Mouse (Mus musculus) adrenal gland, postnatal 36 days (tissue): ENCODE data around the gene RPS10-NUDT3. TPM values are rescaled to one million over a fixed set of nuclear protein-coding genes. Genes with fewer than 3 reads are reported as not detected.

ENCODE experiments used
- DNase-seq, 2 experiments: peaks; one replicate each; pipeline ENCODE4 v3.0.0; 2021; ENCODE audit warnings: mixed read lengths in 1 of 2
- total RNA-seq, 2 experiments: library from RNA; stranded (reverse); gene quantifications; 2 replicates each; pipeline ENCODE4 v1.2.3; 2021

The RPS10-NUDT3 gene
- total RNA-seq, 2 experiments from 2014 or later: not detected

DNA sequence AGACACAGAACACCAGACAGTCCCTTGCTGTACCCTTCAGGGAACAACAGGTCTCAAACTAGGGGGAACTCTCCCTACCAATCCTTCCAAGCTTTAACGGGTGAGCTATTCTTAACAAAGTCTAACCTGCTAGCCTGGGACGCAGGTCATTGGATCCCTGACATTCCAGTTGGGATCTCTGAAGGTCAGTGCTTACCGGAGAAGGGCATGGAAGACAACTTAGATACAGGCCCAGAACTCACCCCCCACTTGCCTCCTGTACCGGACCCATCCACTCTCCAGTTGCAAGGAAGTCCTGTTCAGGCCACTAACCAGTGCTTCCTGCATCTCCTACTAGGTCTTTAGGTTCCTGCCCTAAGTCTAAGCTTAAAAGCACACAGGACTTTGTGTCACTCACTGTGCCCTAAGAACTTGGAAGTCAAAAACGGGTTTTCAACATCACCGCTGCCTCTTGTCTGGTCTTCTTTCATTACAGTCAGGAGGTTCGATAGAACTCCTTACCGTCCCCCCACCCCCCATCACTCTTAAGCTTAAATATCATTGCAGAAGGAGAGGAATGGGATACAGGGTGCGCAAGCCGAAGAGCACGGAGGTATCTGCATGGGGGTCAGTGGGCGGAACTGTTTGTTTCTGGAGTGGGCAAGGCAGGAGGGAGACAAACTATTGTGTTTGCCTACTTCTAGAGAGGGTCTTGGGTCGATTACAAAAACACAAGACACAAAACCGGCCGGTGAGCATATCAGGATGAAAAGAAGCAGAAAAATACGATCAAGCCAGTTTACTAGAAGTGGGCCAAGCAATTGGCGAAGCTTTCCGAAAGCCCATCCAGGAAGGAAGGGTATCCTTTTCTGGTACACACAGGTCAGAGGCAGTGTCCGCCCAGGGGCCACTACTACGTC, 80.7 kb downstream of the RPS10-NUDT3 start:
- no peak for DNase-seq

DNA sequence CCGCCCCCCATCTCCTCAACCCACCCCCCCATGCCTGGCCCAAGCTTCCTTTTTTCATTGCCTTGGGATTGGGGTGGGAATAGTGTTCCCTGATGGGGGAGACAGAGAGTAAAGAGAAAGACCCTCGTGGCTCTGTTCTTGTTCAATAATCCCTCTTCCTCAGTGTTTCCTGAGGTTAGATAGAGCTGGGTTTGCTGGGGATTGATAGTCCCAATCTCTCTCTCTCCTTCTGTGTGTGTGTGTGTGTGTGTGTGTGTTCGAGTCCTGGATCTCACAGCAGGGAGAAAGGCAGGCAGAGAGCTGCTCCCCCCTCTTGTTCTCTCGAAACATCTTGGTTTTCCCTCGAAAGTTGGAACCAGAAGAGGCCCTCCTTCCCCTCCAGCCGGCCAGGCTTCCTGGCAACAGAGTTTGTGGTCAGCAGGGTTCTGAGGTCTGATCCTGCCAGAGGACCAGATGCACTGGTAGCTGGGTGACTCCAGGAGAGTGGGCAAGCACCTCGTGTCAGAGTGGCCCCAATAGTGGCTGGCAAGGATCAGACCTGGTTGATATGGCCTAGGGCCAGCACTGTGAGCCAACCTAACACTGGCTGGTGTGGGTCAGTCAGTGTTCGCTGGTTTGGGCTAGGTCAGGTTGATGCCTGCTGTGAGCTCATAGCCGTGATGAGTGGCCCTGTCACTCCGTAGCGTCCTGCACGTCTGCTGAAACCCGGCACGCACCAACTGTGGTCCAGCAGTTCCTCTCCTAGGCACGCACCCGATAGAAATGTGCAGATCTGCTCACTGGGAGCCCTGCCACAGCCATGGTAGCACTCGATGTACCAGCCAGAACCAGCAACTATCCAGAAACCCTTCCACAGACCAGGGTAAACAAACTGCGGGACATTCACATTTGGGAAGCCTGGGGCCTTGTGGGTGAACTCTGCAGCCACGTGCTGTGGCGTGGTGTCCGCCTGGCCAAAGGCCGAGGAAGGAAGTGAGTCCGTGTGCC, 82.5 kb downstream of the RPS10-NUDT3 start:
- no peak for DNase-seq

DNA sequence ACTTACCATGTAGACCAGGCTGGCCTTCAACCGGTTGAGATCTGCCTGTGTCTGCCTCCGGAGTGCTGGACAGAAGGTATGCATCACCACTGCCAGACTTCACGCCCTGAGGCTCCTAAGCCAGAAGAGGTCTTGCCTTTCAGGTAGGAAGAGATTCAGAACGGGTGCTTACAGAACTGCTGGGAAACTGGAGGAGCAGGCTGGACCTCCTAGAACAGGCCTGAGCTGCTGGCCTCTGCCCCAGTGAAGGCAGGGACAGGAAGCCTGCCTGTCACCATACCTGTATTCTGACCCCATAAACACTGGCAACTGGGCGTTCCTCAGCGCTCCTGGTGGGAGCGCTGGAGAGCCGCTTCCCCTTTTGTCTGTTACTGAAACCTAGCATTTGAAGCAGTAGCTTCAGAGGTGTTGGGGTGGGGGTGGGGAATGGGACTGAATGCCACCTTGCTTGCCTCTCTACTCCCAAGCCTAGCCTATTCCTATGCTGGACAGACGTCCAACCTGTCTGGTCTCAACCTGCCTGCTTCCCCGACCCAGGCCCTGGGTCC, 83.6 kb downstream of the RPS10-NUDT3 start:
- DNase-seq: no peak

DNA sequence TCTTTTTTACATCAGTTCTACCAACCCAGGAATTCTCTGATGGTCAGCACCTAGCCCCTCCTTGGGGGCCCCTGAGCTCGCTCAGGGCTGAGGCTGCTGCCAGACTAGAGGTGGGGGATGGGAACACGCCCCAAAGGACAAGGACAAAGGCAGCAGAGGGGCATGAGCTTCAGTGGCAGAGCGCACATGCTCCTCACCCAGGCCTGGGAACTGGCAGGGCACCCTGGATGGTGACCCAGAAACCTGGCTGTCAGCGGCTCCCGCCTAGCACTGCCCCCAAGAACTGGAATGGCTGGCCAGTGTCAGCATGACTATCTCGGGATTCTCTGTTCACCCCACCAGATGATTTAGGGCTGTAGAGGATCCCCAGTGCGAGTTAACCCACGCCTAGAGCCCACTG, 85.8 kb downstream of the RPS10-NUDT3 start:
- peak; percentile 47 to 68 for DNase-seq

DNA sequence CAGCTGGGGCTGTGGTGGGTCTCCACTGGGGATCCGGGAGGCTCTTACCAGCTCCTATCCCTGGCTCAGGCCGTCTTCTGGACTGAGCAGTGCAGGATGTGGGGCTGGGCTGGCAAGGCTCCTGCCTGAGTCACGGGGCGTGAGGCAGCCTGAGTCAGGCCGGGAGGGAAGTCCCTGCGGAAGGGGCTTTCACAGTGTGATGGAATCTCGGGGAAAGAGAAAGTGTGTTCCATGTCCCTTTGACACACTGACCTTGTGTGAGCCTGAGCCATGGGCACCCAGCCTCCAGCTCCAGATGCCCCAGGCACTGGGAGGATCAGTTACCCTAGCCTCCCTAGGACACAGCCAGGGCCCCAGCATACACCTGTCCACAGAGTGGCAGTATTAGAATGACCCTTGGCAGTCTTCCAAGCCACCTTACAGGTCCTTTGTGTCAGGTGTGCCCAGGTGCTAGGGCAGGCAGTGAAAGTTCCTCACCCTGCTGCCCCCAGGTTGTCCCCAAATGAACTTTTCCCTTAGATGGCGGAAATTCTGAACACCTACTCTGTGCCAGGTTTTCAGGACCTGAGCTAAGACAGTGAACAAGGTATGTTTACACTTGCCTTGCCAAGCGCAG, 87.7 kb downstream of the RPS10-NUDT3 start:
- peak; percentile 90 to 91 for DNase-seq

DNA sequence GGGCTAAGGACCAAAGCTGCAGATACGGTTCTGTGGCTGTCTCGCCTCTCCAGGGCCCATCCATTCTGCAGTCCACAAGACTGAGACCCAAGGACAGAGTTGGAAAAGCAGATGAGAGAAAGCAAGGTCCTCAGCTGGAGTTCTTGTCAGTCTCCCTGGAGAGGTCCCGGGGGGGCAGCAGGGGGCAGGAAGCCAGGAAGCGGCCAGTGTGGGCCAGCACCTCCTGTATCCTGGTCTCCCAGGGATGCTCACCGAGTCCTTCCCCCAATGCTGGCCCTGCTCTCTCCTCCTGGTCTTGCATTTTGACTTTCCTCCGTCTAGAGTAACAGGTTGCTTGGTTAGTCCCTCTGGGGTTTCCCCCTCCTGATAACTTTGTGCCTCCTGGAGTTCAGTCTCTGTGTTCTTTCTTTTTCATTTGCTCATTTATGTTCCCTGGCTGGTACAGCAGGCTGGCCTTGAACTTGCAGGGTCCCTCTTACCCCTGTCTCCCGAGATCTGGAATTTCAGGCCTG, 88.4 kb downstream of the RPS10-NUDT3 start:
- DNase-seq: no peak

DNA sequence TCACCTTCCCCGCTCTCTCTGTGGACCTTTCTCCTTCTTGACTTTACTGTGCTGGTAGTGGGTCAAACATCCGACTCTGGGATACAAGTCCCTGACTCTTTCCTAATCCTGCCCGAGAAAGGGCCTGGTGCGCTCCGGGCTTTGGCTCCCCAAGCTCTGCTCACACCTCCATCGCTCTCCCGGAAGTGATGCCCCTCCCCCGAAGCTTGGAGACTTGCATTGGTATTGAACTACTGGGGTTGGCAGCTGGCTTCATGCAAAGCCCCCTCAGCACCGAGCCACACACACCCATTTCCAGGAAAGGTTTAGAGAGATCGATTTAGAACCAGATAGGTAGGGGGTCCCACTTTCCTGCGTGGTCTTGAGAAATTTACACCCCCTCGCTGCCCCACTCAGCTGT, 89.0 kb downstream of the RPS10-NUDT3 start:
- DNase-seq: no peak

DNA sequence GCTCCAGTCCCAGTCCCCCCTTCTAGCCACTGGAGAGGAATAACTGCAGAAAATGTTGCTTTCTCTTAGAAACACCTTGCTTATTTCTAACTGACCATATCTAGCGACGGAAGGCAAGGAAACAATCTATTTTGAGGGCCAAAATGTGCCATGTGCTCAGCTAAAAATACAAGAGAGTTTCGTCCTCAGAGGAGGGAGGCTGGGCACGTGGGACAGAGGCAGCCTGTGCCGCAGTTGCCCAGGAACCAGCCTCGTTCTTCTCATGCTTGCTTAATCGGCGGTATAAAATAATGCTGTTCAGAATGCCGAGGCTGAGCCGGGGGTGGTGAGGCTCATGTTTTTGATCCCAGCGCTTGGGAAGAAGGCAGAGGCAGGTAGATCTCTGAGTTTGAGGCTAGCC, 90.5 kb downstream of the RPS10-NUDT3 start:
- DNase-seq: no peak

DNA sequence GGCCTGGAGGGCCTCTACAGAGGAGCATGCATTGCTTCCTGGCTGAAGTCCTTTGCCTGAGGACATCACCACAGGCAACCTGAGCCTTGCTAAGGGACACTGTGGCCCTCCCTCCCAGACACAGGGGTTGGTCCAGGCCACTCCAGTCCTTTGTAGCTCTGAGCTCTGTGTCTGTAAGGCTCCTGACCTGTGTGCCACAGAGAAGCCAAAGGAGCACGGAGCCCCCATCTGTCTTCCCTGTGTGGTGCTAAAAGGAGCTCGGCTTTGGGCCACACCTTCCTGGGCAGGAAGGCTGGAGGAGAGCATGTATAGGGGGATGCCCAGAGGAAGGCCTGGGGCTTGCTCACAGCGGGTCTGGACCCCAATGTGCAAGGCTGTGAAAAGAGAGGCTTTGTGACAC, 93.0 kb downstream of the RPS10-NUDT3 start:
- DNase-seq: no peak

DNA sequence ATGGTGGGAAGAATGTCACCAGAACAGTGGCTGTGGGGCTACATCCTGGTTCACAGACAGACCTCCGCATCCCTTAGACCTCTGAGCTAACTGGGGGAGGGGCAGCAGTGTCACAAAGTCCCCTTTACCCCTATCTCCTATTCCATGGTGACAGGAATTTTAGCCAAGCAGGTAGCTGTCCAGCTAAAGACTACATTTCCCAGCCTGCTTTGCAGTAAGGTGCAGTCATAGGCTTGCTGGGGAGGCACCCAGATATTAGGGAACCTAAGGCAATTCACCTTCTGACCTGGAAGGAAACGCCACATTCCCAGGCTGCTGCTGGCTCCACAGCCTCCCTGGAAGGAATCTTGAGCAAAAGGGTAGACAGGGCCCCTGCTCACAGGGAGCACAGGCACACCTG, 93.8 kb downstream of the RPS10-NUDT3 start:
- DNase-seq: no peak

DNA sequence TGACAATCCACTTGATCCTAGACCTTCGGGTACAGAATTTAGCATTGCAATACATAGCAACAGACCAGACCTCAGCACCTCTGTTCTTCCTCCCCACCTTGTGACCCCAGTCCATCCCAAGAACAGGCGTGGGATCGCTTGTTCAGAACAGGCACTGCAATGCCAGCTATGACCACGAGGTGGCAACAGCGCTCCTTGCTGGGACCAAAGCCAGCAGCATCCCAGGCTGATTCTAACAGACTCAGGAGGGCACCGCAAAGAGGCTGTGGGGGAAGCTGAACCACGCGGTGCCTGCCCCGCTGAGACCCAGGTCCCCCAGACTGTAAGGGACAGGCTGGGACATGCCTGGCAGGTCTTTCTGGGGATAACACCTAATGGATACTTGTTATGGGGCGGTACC, 100.3 kb downstream of the RPS10-NUDT3 start:
- DNase-seq: peak; percentile 90 to 91

DNA sequence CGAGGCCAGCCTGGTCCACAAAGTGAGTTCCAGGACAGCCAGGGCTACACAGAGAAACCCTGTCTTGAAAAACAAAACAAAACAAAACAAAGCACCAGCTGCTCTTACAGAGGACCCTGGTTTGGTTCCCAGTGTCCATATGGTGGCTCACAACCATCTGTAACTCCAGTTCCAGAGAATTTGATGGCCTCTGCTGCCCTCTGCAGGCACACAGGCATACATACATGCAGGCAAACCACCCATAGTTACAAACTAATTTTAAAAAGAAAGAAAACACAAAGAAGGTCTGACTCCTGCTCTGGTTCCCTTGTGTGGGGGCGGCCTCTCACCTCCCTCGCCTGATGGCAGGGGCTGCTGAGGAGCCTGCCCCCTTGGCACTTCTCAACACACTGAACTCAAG, 101.7 kb downstream of the RPS10-NUDT3 start:
- DNase-seq: no peak

DNA sequence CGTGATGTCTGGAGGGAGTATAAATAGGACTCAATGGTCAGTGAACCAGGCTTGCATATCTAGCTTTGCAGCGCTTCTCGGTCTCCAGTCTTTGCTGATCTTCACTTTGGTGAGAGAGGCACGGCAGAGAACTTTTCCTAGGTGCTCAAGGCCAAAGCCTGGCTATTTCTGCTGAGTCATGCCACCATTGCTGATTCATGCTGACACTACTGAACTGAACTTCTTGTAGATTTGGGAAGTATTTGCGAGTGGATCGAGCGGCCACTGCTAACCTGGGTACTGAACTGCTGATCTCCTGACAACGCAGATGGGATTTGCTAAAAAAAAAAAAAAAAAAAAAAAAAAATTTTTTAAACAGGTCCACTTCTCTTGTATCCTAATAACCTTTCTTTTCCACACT, 102.9 kb downstream of the RPS10-NUDT3 start:
- DNase-seq: peak; percentile 46 to 59

Other genes with a start within 250 kb of the RPS10-NUDT3 start
- 10 to 100 TPM in 1 of 2 experiments, 1 to 10 TPM in 1; 3.4 to 12.2 TPM for gene Grm4, start 113.8 kb downstream of the RPS10-NUDT3 start, total RNA-seq
- 10 to 100 TPM; 16.1 to 19.4 TPM for gene Hmga1, start 78.7 kb downstream of the RPS10-NUDT3 start, total RNA-seq
- gene AI413582, start 69.5 kb downstream of the RPS10-NUDT3 start, total RNA-seq: 10 to 100 TPM; 20.0 to 22.9 TPM
- gene Nudt3, start 11.7 kb downstream of the RPS10-NUDT3 start, total RNA-seq: 100 to 1,000 TPM; 191 to 211 TPM
- gene Rps10, start 1.4 kb upstream of the RPS10-NUDT3 start, total RNA-seq: 1,000 to 10,000 TPM in 1 of 2 experiments, 100 to 1,000 TPM in 1; 945 to 1,005 TPM
- 1 to 10 TPM; 2.5 to 3.5 TPM for gene Pacsin1, start 20.3 kb upstream of the RPS10-NUDT3 start, total RNA-seq
- gene Spdef, start 93.7 kb upstream of the RPS10-NUDT3 start, total RNA-seq: under 1 TPM in 1 of 2 experiments, not detected in 1; 0.16 TPM
- gene D17Wsu92e, start 185.4 kb upstream of the RPS10-NUDT3 start, total RNA-seq: 100 to 1,000 TPM; 160 to 185 TPM
- gene Snrpc, start 202.9 kb upstream of the RPS10-NUDT3 start, total RNA-seq: 10 to 100 TPM; 84.2 to 85.8 TPM
- gene Uhrf1bp1, start 221.2 kb upstream of the RPS10-NUDT3 start, total RNA-seq: 10 to 100 TPM; 26.8 to 33.4 TPM